Mouse (Mus musculus): Measurements from ENCODE around the gene Prr23a1. TPM values are rescaled to one million over a fixed set of nuclear protein-coding genes. Genes with fewer than 3 reads are reported as not detected.

Prr23a1 gene
- total RNA-seq, 2 experiments from 2014 or later: not detected

Other genes with a start within 250 kb of the Prr23a1 start
- 10 to 100 TPM; 31.5 to 34.5 TPM for gene Mrps22, start 240.8 kb upstream of the Prr23a1 start, total RNA-seq (2021)
- gene Prr23a2, start 14.0 kb downstream of the Prr23a1 start, total RNA-seq (2021): not detected
- not detected for gene Prr23a3, start 22.3 kb downstream of the Prr23a1 start, total RNA-seq (2021)
- not detected for gene 7420426K07Rik, start 60.6 kb downstream of the Prr23a1 start, total RNA-seq (2021)
- not detected for gene Foxl2, start 112.8 kb downstream of the Prr23a1 start, total RNA-seq (2021)
- 1 to 10 TPM; 5.1 to 6.7 TPM for gene Faim, start 143.9 kb downstream of the Prr23a1 start, total RNA-seq (2021)
- gene Gm1123, start 193.2 kb downstream of the Prr23a1 start, total RNA-seq (2021): not detected

All from heart, postnatal 36 days (tissue).